Mouse (Mus musculus) kidney, adult 18-20 months (tissue): ENCODE measurements around the gene Eef1akmt1.
A peak's percentile ranks its signal among the peaks of the same experiment; 100 is the strongest.

Experiments
- DNase-seq: peaks from one replicate; pipeline ENCODE4 v3.0.0; 2021

Gene Eef1akmt1

GRCm38 (mm10) chr14:57546557-57547021 lies 24.8 kb downstream of the Eef1akmt1 start:
- no peak for DNase-seq

DNA sequence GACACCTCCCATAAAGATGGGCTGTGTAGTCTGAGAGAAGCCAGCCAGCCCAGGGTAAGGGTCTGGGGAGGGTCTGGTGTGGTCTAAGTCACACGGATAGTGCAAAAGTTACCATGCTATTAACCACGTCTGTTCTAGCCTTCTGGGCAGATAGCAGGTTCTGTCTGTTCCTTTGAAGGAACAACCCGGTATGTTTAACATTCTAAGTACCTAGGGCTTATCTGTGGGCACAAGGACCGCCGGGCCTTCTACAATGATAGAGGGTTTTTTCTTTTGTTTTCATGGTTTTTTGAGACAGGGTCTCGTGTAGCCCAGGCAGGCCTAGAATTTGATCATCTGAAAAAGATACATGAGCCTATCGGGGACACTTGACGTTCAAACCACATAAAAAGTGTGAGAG lies 25.3 kb downstream of the Eef1akmt1 start:
- DNase-seq, result no peak

DNA sequence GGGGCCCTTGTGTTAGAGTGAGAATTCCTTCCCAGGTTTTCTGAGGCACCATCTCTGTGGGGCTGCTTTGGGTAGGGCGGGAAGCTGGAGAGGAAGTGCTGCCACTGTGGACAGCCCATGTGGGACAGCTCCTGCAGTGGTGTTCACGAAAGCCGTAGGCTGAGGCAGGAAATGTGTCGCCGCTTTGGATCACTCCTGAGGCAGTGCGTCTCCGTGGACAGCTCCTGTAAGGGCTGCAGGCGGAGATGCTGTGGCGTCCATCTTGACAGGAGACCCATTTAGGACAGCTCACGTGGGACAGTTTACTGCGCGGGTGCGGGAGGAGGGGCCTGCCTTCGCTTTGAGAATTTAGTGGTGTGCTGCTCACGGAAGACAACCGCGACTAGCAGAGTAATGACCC lies 25.9 kb downstream of the Eef1akmt1 start:
- no peak for DNase-seq

DNA sequence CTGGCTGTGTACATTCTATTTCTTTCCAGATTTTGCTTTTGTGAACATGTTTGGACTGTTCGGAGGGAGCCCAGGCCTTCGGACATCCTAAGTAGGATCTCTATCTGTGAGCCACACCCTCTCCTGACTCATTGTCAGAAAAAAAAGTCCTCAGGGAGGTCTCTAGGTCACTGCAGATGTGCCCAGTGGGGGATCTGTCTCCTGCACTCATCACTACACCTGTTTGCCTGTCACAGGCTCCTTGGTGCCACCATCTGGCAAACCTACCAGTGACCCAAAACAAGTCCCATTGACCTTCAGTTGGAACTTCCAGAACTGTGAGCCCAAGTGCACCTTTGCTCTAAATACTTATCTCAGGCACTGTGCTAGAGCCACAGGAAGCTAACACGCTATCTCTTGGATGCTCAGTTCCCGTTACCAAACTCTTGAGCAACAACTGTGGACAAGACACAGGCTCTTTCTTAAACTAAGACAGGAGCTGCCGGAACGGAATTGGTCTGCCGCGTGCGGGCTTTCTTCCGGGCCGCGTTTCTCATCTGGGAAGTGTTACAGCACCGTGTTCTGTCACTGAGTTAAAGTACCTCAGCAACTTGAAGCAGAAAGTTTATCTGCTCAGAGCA lies 27.9 kb downstream of the Eef1akmt1 start:
- DNase-seq, result no peak

DNA sequence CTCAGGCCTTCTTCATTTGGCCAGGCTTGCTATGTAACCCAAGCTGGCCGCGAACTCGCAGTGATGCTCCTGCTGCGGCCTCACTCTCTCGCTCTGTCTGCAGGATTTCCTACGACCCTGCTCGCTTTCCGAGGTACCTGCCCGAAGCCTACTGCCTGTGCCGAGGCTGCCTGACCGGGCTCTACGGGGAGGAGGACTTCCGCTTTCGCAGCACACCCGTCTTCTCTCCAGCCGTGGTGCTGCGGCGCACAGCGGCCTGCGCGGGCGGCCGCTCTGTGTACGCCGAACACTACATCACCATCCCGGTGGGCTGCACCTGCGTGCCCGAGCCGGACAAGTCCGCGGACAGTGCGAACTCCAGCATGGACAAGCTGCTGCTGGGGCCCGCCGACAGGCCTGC lies 29.2 kb downstream of the Eef1akmt1 start:
- DNase-seq, result no peak

GRCm38 (mm10) chr14:57540683-57541082 lies 30.7 kb downstream of the Eef1akmt1 start:
- no peak for DNase-seq

GRCm38 (mm10) chr14:57537261-57538015 lies 34.0 kb downstream of the Eef1akmt1 start:
- DNase-seq, result no peak

GRCm38 (mm10) chr14:57536820-57537219 lies 34.6 kb downstream of the Eef1akmt1 start:
- no peak for DNase-seq

DNA sequence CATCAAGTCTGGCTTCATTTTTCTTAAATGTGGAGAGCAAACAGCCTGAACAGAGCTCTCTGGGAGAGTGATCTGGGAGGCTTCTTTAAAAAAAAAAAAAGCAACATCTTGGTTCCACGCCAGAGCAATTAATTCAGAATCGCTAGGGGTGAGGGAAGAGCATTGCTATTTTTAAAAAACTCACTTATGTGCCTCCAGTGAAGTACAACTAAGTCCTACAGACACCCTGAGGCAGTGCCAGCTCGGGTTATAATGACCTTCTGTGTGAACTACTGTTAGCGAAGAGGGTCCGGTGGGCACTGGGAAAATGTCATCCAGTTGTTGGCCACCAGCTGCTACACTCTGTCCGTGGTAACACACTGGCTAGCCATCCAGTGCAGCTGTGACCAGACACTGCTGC lies 35.8 kb downstream of the Eef1akmt1 start:
- peak; percentile 18 for DNase-seq

GRCm38 (mm10) chr14:57534961-57535360 lies 36.5 kb downstream of the Eef1akmt1 start:
- DNase-seq, result no peak

DNA sequence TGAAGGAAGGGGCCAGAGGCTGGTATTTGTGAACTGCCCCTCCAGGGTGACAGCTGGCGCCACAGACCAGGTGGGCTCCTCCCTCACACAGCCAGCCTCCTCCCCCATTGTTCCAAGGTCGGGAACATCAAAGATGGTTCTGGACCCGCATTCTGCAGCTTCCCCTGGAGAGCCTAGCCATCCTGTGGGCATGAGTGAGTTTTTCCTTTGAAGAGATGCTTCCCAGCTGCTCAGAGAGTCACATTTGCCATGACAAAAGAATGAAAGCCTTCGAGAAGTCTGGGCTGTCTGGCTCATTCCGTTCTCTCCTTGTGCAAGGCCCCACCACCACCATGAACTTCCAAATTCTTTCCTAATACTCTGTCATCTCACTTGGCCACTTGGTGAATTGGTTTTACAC lies 37.1 kb downstream of the Eef1akmt1 start:
- no peak for DNase-seq

DNA sequence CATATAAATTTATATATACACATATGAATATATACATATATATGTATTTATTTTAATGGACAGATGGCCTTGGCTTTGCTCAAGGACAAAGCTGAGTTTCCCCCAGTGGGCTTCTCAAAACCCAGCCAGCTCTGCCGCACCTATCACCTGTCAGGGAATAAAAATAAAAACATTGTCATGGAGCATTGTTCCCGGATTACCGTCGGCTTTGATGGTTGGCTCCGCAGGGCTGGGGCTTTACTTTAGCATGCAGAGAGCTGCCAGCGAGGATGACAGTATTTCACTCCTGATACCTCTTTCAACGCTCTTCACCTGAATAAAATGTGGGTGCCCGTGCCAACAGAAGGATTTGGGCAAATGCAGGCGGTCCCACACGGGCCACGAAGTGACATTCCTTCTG lies 37.6 kb downstream of the Eef1akmt1 start:
- no peak for DNase-seq

GRCm38 (mm10) chr14:57533214-57533613 lies 38.2 kb downstream of the Eef1akmt1 start:
- DNase-seq, result peak; percentile 60

DNA sequence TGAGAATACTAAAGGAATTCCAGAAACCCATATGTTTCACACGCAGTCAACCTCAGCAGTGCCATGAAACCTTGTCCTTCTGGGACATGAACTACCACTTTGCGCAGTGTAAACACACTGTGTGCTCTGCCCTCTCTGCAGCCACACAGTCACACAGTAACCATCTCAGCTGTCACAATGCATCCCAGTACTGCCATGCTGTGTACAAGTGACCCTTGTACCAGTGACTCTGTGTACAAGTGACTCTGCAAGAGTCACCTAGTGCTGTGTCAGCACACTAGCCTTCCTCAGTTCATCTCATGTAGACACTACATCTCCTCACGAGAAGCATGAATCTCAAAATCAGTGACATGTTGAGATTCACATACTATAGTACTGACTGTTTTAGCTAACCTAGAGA lies 38.8 kb downstream of the Eef1akmt1 start:
- no peak for DNase-seq

GRCm38 (mm10) chr14:57529786-57530515 lies 41.5 kb downstream of the Eef1akmt1 start:
- no peak for DNase-seq

DNA sequence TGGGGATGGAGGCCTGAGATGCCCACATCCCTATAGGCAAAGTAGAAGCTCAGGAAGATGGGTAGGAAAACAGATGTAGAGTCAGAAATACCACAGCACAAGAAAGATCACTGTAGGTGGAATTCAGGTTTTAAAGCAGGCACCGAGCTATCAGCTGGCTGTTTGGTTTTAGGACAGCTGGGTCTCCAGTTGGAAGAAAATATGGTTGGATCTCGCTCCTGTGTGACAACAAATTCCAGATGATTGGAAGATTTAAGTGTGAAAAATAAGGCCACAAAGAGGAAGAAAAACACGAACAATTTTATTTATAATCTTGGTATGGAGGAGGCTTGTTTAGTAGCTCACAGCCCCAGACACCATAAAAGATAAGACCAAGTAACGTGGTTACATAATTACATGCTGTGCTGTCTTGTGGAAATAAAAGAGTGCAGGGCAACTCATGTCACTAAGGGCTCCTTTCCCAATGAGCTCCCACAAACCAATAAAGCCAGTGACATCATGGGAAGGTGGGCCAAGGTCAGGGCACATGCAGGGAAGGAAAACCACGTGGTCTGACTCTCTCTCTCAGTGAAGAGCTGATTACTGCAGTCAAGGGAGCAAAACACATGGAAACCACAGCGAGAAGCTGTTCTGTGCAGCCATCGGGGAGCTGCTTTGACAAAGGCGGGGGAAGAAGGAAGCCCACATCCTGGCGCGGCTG lies 42.2 kb downstream of the Eef1akmt1 start:
- DNase-seq, result no peak

GRCm38 (mm10) chr14:57527598-57527997 lies 43.8 kb downstream of the Eef1akmt1 start:
- no peak for DNase-seq

DNA sequence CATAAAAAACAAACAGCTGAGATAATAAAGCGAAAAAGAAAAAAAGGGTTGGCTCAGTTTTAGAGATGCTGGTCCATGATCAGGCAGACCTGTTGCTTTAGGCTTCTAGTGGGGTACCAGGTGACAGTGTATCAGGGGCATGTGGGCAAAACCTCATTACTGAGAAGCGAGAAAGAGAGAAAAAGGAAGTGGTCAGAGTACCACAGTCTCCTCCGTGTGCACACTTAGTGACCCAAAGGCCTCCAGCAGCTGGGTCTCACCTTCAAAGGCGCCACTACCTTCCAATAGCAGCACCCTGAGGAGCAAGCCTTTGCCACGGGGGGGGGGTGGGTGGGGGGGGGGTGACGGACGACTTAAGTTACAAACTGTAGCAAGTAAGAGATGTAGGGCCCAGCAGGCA lies 44.3 kb downstream of the Eef1akmt1 start:
- DNase-seq, result no peak

GRCm38 (mm10) chr14:57526050-57526623 lies 45.3 kb downstream of the Eef1akmt1 start:
- no peak for DNase-seq

DNA sequence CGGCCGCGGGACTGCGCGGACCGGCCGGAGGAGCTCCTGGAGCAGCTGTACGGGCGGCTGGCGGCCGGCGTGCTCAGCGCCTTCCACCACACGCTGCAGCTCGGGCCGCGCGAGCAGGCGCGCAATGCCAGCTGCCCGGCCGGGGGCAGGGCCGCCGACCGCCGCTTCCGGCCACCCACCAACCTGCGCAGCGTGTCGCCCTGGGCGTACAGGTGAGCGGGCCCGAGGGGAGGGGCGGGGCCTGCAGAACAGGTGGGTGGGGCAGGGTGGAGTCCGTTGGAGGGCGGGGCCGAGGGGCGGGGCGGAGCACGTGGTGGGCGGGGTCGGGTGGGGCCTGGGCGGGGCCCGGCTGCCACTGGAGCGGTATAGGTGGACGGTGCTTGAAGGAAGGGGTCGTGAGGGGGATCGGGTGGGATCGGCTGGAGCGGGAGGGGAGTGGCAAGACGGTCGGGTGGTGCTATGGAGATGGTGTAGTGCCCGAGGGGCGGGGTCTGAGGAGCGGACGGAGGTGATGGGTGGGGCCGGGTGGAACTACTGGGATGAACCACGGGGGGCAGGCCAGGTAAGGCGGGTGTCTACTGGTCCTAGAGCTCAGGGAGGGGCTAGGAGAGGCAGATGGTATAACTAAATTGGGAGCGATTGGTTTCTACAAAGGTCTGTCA lies 45.9 kb downstream of the Eef1akmt1 start:
- peak; percentile 79 for DNase-seq

- peak; percentile 26 for DNase-seq
Measured at GRCm38 (mm10) chr14:57524671-57525387, 46.6 kb downstream of the Eef1akmt1 start, which contains the start of gene Il17d. Il17d (plus strand) TSS chr14:57524777.
